In genomic region chr7:132806926-132807857, GRCm38 (mm10) we compare ENCODE assay signal across 8 mouse cellular contexts. TPM values are rescaled to one million over a fixed set of nuclear protein-coding genes. Genes with fewer than 3 reads are reported as not detected.
DNase-seq lines count a peak whose midpoint lies in the region; ATAC-seq and TF ChIP-seq lines count a peak whose summit lies in the region.

No protein-coding gene starts in this region.

- 0 out of 2 replicates have a peak, but pooled peaks have one; percentile 6 for TF ChIP-seq EP300 in CH12.LX (IDR thresholded peaks at IDR 0.05; ENCODE audit: low read length)
- no peak for TF ChIP-seq EP300 in liver, postnatal 0 days (IDR thresholded peaks at IDR 0.05; ENCODE audit: low read depth)

- in situ Hi-C loops in CH12.LX (cut with MboI; ENCODE audit: low pct_ligation_motif_present, low pct_unique_long_range_greater_than_20kb, low sequenced_read_pairs) = loop anchor here (5.0 kb wide), 2 partner anchors 40 to 135 kb away; no protein-coding TSS in a partner anchor

- no peaks in the 10 kb centered on the region for H3K27me3 ChIP-seq in CH12.LX (replicated peaks)
- H3K27me3 ChIP-seq in embryonic facial prominence, embryonic 14.5 days (replicated peaks; ENCODE audit: control insufficient read depth, insufficient read depth, low read length) = no peaks in the 10 kb centered on the region
- H3K27me3 ChIP-seq in intestine, embryonic 16.5 days (replicated peaks; ENCODE audit: control insufficient read depth, insufficient read depth, low read length) = no peaks in the 10 kb centered on the region
- H3K27me3 ChIP-seq in liver, postnatal 0 days (ENCODE audit: insufficient read depth, low read length) = no peaks in the 10 kb centered on the region
- no peaks in the 10 kb centered on the region for H3K27me3 ChIP-seq in stomach, embryonic 15.5 days (replicated peaks)

- H3K4me1 ChIP-seq in CH12.LX (ENCODE audit: control insufficient read depth in 1 of 2, insufficient read depth in 2 of 2) = peaks cover 27 to 88% of the 10 kb centered on the region in 2 experiments
- peaks cover 45% of the 10 kb centered on the region for H3K4me1 ChIP-seq in embryonic facial prominence, embryonic 14.5 days (ENCODE audit: control insufficient read depth, insufficient read depth, low read length)
- H3K4me1 ChIP-seq in intestine, embryonic 16.5 days (ENCODE audit: control insufficient read depth, insufficient read depth, low read length) = peaks cover 84% of the 10 kb centered on the region
- H3K4me1 ChIP-seq in liver, postnatal 0 days (ENCODE audit: insufficient read depth) = peaks cover 64% of the 10 kb centered on the region
- peaks cover 64% of the 10 kb centered on the region for H3K4me1 ChIP-seq in stomach, embryonic 15.5 days

- H3K27ac ChIP-seq in CH12.LX (ENCODE audit: insufficient read depth, low read depth) = no peak overlapping the region
- H3K27ac ChIP-seq in embryonic facial prominence, embryonic 14.5 days (replicated peaks; ENCODE audit: low read depth, low read length) = peak overlapping the region; percentile 79
- peak overlapping the region; percentile 94 for H3K27ac ChIP-seq in intestine, embryonic 16.5 days (ENCODE audit: low read length)
- H3K27ac ChIP-seq in liver, postnatal 0 days (ENCODE audit: low read depth) = peak overlapping the region; percentile 29
- H3K27ac ChIP-seq in stomach, embryonic 15.5 days = peak overlapping the region; percentile 77

- H3K36me3 ChIP-seq in CH12.LX (replicated peaks in 1 of 2; ENCODE audit: control insufficient read depth in 1 of 2, insufficient read depth in 1 of 2, low read length in 1 of 2) = peaks cover 10 to 44% of the 10 kb centered on the region in 2 experiments
- no peaks in the 10 kb centered on the region for H3K36me3 ChIP-seq in embryonic facial prominence, embryonic 14.5 days (ENCODE audit: control insufficient read depth, insufficient read depth, low read length)
- no peaks in the 10 kb centered on the region for H3K36me3 ChIP-seq in intestine, embryonic 16.5 days (ENCODE audit: control insufficient read depth, insufficient read depth, low read length)
- H3K36me3 ChIP-seq in liver, postnatal 0 days (replicated peaks; ENCODE audit: insufficient read depth, low read length) = peaks cover 6% of the 10 kb centered on the region; the same call in 1 of the 2 replicates
- no peaks in the 10 kb centered on the region for H3K36me3 ChIP-seq in stomach, embryonic 15.5 days

- WGBS in embryonic facial prominence, embryonic 14.5 days = 52% methylated on average over 13 of the region's 13 CpGs
- WGBS in intestine, embryonic 16.5 days = 64% methylated on average over 13 of the region's 13 CpGs
- WGBS in liver, postnatal 0 days (ENCODE audit: insufficient replicate concordance) = 79% methylated on average over 13 of the region's 13 CpGs
- 65% methylated on average over 13 of the region's 13 CpGs for WGBS in stomach, embryonic 15.5 days

- no peak for DNase-seq in cerebellum, postnatal 4 days (ENCODE audit: low spot score in 2 of 2)
- no peak for DNase-seq in CH12.LX (ENCODE audit: extremely low read depth)
- DNase-seq in embryonic facial prominence, embryonic 14.5 days (ENCODE audit: low spot score) = peak; percentile 71
- no peak for DNase-seq in liver, postnatal 0 days

- no peak overlapping the region for H3K4me2 ChIP-seq in CH12.LX (ENCODE audit: insufficient read depth, low read depth, poor library complexity, severe bottlenecking)
- H3K4me2 ChIP-seq in embryonic facial prominence, embryonic 14.5 days (ENCODE audit: low read depth, low read length) = no peak overlapping the region
- H3K4me2 ChIP-seq in intestine, embryonic 16.5 days (ENCODE audit: low read depth, low read length) = no peak overlapping the region
- no peak overlapping the region for H3K4me2 ChIP-seq in liver, postnatal 0 days (ENCODE audit: low read depth, low read length)
- no peak overlapping the region for H3K4me2 ChIP-seq in stomach, embryonic 15.5 days

- H3K9me3 ChIP-seq in CH12.LX (replicated peaks; ENCODE audit: low read length) = no peaks in the 10 kb centered on the region
- H3K9me3 ChIP-seq in embryonic facial prominence, embryonic 14.5 days (ENCODE audit: control insufficient read depth, low read length) = no peaks in the 10 kb centered on the region
- H3K9me3 ChIP-seq in intestine, embryonic 16.5 days (ENCODE audit: control insufficient read depth, low read length) = no peaks in the 10 kb centered on the region
- no peaks in the 10 kb centered on the region for H3K9me3 ChIP-seq in liver, postnatal 0 days (ENCODE audit: low read length)
- H3K9me3 ChIP-seq in stomach, embryonic 15.5 days = no peaks in the 10 kb centered on the region

- peak; percentile 76 for ATAC-seq in cerebellum, adult (ENCODE audit: insufficient number of reproducible peaks, low FRiP score, low TSS enrichment)
- ATAC-seq in embryonic facial prominence, embryonic 14.5 days (ENCODE audit: low read depth) = no peak
- ATAC-seq in intestine, embryonic 16.5 days = no peak
- no peak for ATAC-seq in liver, postnatal 0 days
- ATAC-seq in stomach, embryonic 15.5 days (ENCODE audit: insufficient read depth, low FRiP score, low read depth) = no peak
- no peak for ATAC-seq in erythroid progenitor cell, adult 5-6 weeks (replicated peaks; ENCODE audit: low FRiP score, poor library complexity, severe bottlenecking)

- dilution Hi-C loops in CH12.LX (cut with MboI; ENCODE audit: extremely low pct_ligation_motif_present, extremely low pct_unique_long_range_greater_than_20kb, low sequenced_read_pairs) = no loop called here

- H3K9ac ChIP-seq in CH12.LX (ENCODE audit: insufficient read depth, low read depth) = no peak overlapping the region
- H3K9ac ChIP-seq in embryonic facial prominence, embryonic 14.5 days (ENCODE audit: low read depth, low read length) = no peak overlapping the region
- H3K9ac ChIP-seq in intestine, embryonic 16.5 days (ENCODE audit: low read depth, low read length) = 0 out of 2 replicates have a peak overlapping the region, but pooled peaks have one; percentile 35
- H3K9ac ChIP-seq in liver, postnatal 0 days (replicated peaks) = no peak overlapping the region
- no peak overlapping the region for H3K9ac ChIP-seq in stomach, embryonic 15.5 days

- peaks cover 72% of the 10 kb centered on the region for H3K79me2 ChIP-seq in CH12.LX (replicated peaks; ENCODE audit: control insufficient read depth, extremely low read depth, insufficient read depth, poor library complexity, severe bottlenecking)

- H3K4me3 ChIP-seq in CH12.LX (replicated peaks in 1 of 3; ENCODE audit: low read depth in 2 of 3, low read length in 2 of 3, poor library complexity in 1 of 3) = no peak overlapping the region
- no peak overlapping the region for H3K4me3 ChIP-seq in embryonic facial prominence, embryonic 14.5 days (ENCODE audit: low read depth, low read length)
- no peak overlapping the region for H3K4me3 ChIP-seq in intestine, embryonic 16.5 days (ENCODE audit: low read length)
- no peak overlapping the region for H3K4me3 ChIP-seq in liver, postnatal 0 days (ENCODE audit: low read depth, low read length)
- no peak overlapping the region for H3K4me3 ChIP-seq in stomach, embryonic 15.5 days (replicated peaks)

- no peak for TF ChIP-seq CTCF in CH12.LX (conservative IDR thresholded peaks at IDR 0.05 in 1 of 2, IDR thresholded peaks at IDR 0.05 in 1 of 2; ENCODE audit: low read depth in 2 of 2, low read length in 2 of 2)
- TF ChIP-seq CTCF in liver, postnatal 0 days (IDR thresholded peaks at IDR 0.05; ENCODE audit: low read depth) = no peak

- TF ChIP-seq RAD21 in CH12.LX (IDR thresholded peaks at IDR 0.05; ENCODE audit: low read depth, low read length) = no peak

- TF ChIP-seq POLR2A in CH12.LX (IDR thresholded peaks at IDR 0.05; ENCODE audit: low read depth, low read length) = no peak

TF ChIP-seq in CH12.LX, 34 proteins besides CTCF, POLR2A, EP300 and RAD21 (continues in another document):
- TF ChIP-seq BHLHE40 (IDR thresholded peaks at IDR 0.05; ENCODE audit: low read depth, low read length) (no peak), ETS1 (conservative IDR thresholded peaks at IDR 0.05; ENCODE audit: low read depth, low read length) (0 out of 2 replicates have a peak, but pooled peaks have one; percentile 6)

RNA-seq across cellular contexts. Expression of gene Fam53b, which starts 6.5 kb away (rescaled TPM):
- total RNA-seq in CH12.LX (2012; rRNA removed) (21.8 and 22.1 TPM in 2 replicates), CH12.LX (2014; rRNA removed) (14.4 and 15.6 TPM in 2 replicates)
- 25.0 and 30.9 TPM in 2 replicates for polyA plus RNA-seq in CH12.LX (2012; ENCODE audit: insufficient read length, low read depth)
- 16.5 and 21.0 TPM in 2 replicates for polyA plus RNA-seq in embryonic facial prominence, embryonic 14.5 days (2014; fragmentation: Nextera tagmentation; extraction: Ambion mirVana)
- polyA plus RNA-seq in intestine, embryonic 16.5 days (2015; fragmentation: Nextera tagmentation; extraction: Ambion mirVana) = 22.2 and 23.7 TPM in 2 replicates
- 15.2 and 17.2 TPM in 2 replicates for polyA plus RNA-seq in liver, postnatal 0 days (2015; fragmentation: Nextera tagmentation; extraction: Ambion mirVana)
- polyA plus RNA-seq in stomach, embryonic 15.5 days (2015; fragmentation: Nextera tagmentation; extraction: Ambion mirVana) = 15.5 and 17.3 TPM in 2 replicates
- total RNA-seq in erythroid progenitor cell, adult 5-6 weeks (2015; ENCODE audit: low replicate concordance) = 241 and 246 TPM in 2 replicates
- total RNA-seq in erythroid progenitor cell, adult 5-6 weeks (2017; ENCODE audit: low replicate concordance) = 163 and 208 TPM in 2 replicates

RNA-seq across cellular contexts. Expression of gene Eef1akmt2, which starts 45.3 kb away (rescaled TPM):
- total RNA-seq in CH12.LX (2012; rRNA removed) (31.4 and 34.3 TPM in 2 replicates), CH12.LX (2014; rRNA removed) (87.2 and 94.8 TPM in 2 replicates)
- 35.9 and 39.8 TPM in 2 replicates for polyA plus RNA-seq in CH12.LX (2012; ENCODE audit: insufficient read length, low read depth)
- polyA plus RNA-seq in embryonic facial prominence, embryonic 14.5 days (2014; fragmentation: Nextera tagmentation; extraction: Ambion mirVana) = 58.5 and 62.2 TPM in 2 replicates
- 47.6 and 52.1 TPM in 2 replicates for polyA plus RNA-seq in intestine, embryonic 16.5 days (2015; fragmentation: Nextera tagmentation; extraction: Ambion mirVana)
- polyA plus RNA-seq in liver, postnatal 0 days (2015; fragmentation: Nextera tagmentation; extraction: Ambion mirVana) = 14.1 and 15.0 TPM in 2 replicates
- 62.3 and 63.3 TPM in 2 replicates for polyA plus RNA-seq in stomach, embryonic 15.5 days (2015; fragmentation: Nextera tagmentation; extraction: Ambion mirVana)
- total RNA-seq in erythroid progenitor cell, adult 5-6 weeks (2015; ENCODE audit: low replicate concordance) = 4.7 and 8.0 TPM in 2 replicates
- 13.9 and 21.3 TPM in 2 replicates for total RNA-seq in erythroid progenitor cell, adult 5-6 weeks (2017; ENCODE audit: low replicate concordance)

RNA-seq across cellular contexts. Expression of gene Abraxas2, which starts 51.8 kb away (rescaled TPM):
- total RNA-seq in CH12.LX (2012; rRNA removed) (20.5 and 21.3 TPM in 2 replicates), CH12.LX (2014; rRNA removed) (26.7 and 28.4 TPM in 2 replicates)
- 20.1 and 20.3 TPM in 2 replicates for polyA plus RNA-seq in CH12.LX (2012; ENCODE audit: insufficient read length, low read depth)
- 38.7 and 39.2 TPM in 2 replicates for polyA plus RNA-seq in embryonic facial prominence, embryonic 14.5 days (2014; fragmentation: Nextera tagmentation; extraction: Ambion mirVana)
- 31.7 and 32.4 TPM in 2 replicates for polyA plus RNA-seq in intestine, embryonic 16.5 days (2015; fragmentation: Nextera tagmentation; extraction: Ambion mirVana)
- polyA plus RNA-seq in liver, postnatal 0 days (2015; fragmentation: Nextera tagmentation; extraction: Ambion mirVana) = 13.0 and 15.5 TPM in 2 replicates
- polyA plus RNA-seq in stomach, embryonic 15.5 days (2015; fragmentation: Nextera tagmentation; extraction: Ambion mirVana) = 34.5 and 34.6 TPM in 2 replicates
- 8.6 and 17.2 TPM in 2 replicates for total RNA-seq in erythroid progenitor cell, adult 5-6 weeks (2015; ENCODE audit: low replicate concordance)
- 3.6 and 9.0 TPM in 2 replicates for total RNA-seq in erythroid progenitor cell, adult 5-6 weeks (2017; ENCODE audit: low replicate concordance)
